ENCODE assay signal across 9 mouse cellular contexts in genomic region chr1:52578298-52579056, GRCm38 (mm10). TPM values are rescaled to one million over a fixed set of nuclear protein-coding genes. Genes with fewer than 3 reads are reported as not detected.
DNase-seq lines count a peak whose midpoint lies in the region; ATAC-seq and TF ChIP-seq lines count a peak whose summit lies in the region.
"Had no signal": no experiment of that assay in that cellular context is flagged by ENCODE, and none has a peak within 500 bp of the region (broad histone marks: within the 10 kb centered on the region; RNA-seq: fewer than 3 reads in every experiment).

No protein-coding gene starts in this region.

- no peak for TF ChIP-seq POLR2A in bone marrow macrophage, adult 2 months (IDR thresholded peaks at IDR 0.05; ENCODE audit: borderline replicate concordance, low read depth, low read length)
- TF ChIP-seq POLR2A in cerebellum, adult 2 months (IDR thresholded peaks at IDR 0.05; ENCODE audit: borderline replicate concordance, insufficient read depth, low read length), result no peak

- no peak overlapping the region for H3K9ac ChIP-seq in forebrain, embryonic 14.5 days (ENCODE audit: low read length)
- H3K9ac ChIP-seq in forebrain, embryonic 12.5 days, result no peak overlapping the region
- no peak overlapping the region for H3K9ac ChIP-seq in lung, embryonic 15.5 days
- H3K9ac ChIP-seq: midbrain, embryonic 12.5 days had no signal

- H3K27me3 ChIP-seq in forebrain, embryonic 14.5 days (replicated peaks; ENCODE audit: control insufficient read depth, insufficient read depth, low read length), result no peaks in the 10 kb centered on the region
- H3K27me3 ChIP-seq in forebrain, embryonic 12.5 days, result no peaks in the 10 kb centered on the region
- H3K27me3 ChIP-seq in lung, embryonic 15.5 days, result no peaks in the 10 kb centered on the region
- no peaks in the 10 kb centered on the region for H3K27me3 ChIP-seq in cerebellum, adult 2 months (ENCODE audit: control insufficient read depth, insufficient read depth, low read length)
- H3K27me3 ChIP-seq: midbrain, embryonic 12.5 days had no signal

- H3K9me3 ChIP-seq in forebrain, embryonic 14.5 days (replicated peaks; ENCODE audit: control insufficient read depth, low read length), result no peaks in the 10 kb centered on the region
- no peaks in the 10 kb centered on the region for H3K9me3 ChIP-seq in forebrain, embryonic 12.5 days
- H3K9me3 ChIP-seq in lung, embryonic 15.5 days, result no peaks in the 10 kb centered on the region
- H3K9me3 ChIP-seq: midbrain, embryonic 12.5 days had no signal

- peak; percentile 93 for ATAC-seq in forebrain, embryonic 14.5 days
- ATAC-seq in forebrain, embryonic 12.5 days (ENCODE audit: low FRiP score), result no peak
- peak; percentile 86 for ATAC-seq in lung, embryonic 15.5 days (ENCODE audit: borderline replicate concordance, extremely low read depth, low FRiP score, low TSS enrichment)

- no peak for TF ChIP-seq CTCF in bone marrow macrophage, adult 2 months (IDR thresholded peaks at IDR 0.05; ENCODE audit: low read depth, low read length)
- TF ChIP-seq CTCF in cerebellum, adult 2 months (IDR thresholded peaks at IDR 0.05; ENCODE audit: borderline replicate concordance, insufficient read depth, low read depth, low read length), result no peak

- H3K36me3 ChIP-seq in forebrain, embryonic 14.5 days (ENCODE audit: control insufficient read depth, insufficient read depth, low read length), result no peaks in the 10 kb centered on the region
- H3K36me3 ChIP-seq in forebrain, embryonic 12.5 days (replicated peaks), result no peaks in the 10 kb centered on the region
- H3K36me3 ChIP-seq in lung, embryonic 15.5 days, result no peaks in the 10 kb centered on the region
- H3K36me3 ChIP-seq: midbrain, embryonic 12.5 days had no signal

- no peaks in the 10 kb centered on the region for H3K4me1 ChIP-seq in forebrain, embryonic 14.5 days (ENCODE audit: control insufficient read depth, insufficient read depth, low read length)
- H3K4me1 ChIP-seq in forebrain, embryonic 12.5 days, result no peaks in the 10 kb centered on the region
- H3K4me1 ChIP-seq in bone marrow macrophage, adult 2 months (ENCODE audit: control insufficient read depth, insufficient read depth, low read length), result peaks cover 30% of the 10 kb centered on the region
- peaks cover 28% of the 10 kb centered on the region for H3K4me1 ChIP-seq in lung, embryonic 15.5 days
- peaks cover 4% of the 10 kb centered on the region; the same call in 1 of the 2 replicates for H3K4me1 ChIP-seq in cerebellum, adult 2 months (ENCODE audit: control insufficient read depth, insufficient read depth, low read length)
- H3K4me1 ChIP-seq: midbrain, embryonic 12.5 days had no signal

- H3K4me2 ChIP-seq in forebrain, embryonic 14.5 days (ENCODE audit: low read length), result no peak overlapping the region
- no peak overlapping the region for H3K4me2 ChIP-seq in forebrain, embryonic 12.5 days
- peak overlapping the region; percentile 6; the same call in 1 of the 2 replicates for H3K4me2 ChIP-seq in lung, embryonic 15.5 days
- H3K4me2 ChIP-seq: midbrain, embryonic 12.5 days had no signal

- DNase-seq in forebrain, embryonic 14.5 days (ENCODE audit: low spot score), result peak; percentile 74
- peak; percentile 7 to 9 for DNase-seq in heart, adult 9 months (ENCODE audit: low spot score in 2 of 2)
- DNase-seq in kidney, postnatal 14 days, result peak; percentile 16
- DNase-seq in right cerebral cortex, adult 18-20 months, result peak; percentile 43
- DNase-seq in cerebellum, adult 2 months, result no peak

- no peak overlapping the region for H3K4me3 ChIP-seq in forebrain, embryonic 14.5 days (ENCODE audit: low read depth, low read length)
- no peak overlapping the region for H3K4me3 ChIP-seq in forebrain, embryonic 12.5 days (replicated peaks)
- peak overlapping the region; percentile 18 for H3K4me3 ChIP-seq in bone marrow macrophage, adult 2 months (ENCODE audit: insufficient read depth, low read length)
- H3K4me3 ChIP-seq in lung, embryonic 15.5 days, result no peak overlapping the region
- H3K4me3 ChIP-seq in cerebellum, adult 2 months (replicated peaks; ENCODE audit: insufficient read depth, low read depth, low read length), result no peak overlapping the region
- H3K4me3 ChIP-seq: midbrain, embryonic 12.5 days had no signal

- peak overlapping the region; percentile 35 for H3K27ac ChIP-seq in forebrain, embryonic 14.5 days (ENCODE audit: low read depth, low read length)
- H3K27ac ChIP-seq in forebrain, embryonic 12.5 days, result no peak overlapping the region
- peak overlapping the region; percentile 76 for H3K27ac ChIP-seq in bone marrow macrophage, adult 2 months (ENCODE audit: insufficient read depth, low read depth, low read length)
- H3K27ac ChIP-seq in lung, embryonic 15.5 days, result peak overlapping the region; percentile 65
- H3K27ac ChIP-seq in cerebellum, adult 2 months (ENCODE audit: insufficient read depth, low read length), result no peak overlapping the region
- H3K27ac ChIP-seq: midbrain, embryonic 12.5 days had no signal

- WGBS in forebrain, embryonic 14.5 days, result 60% methylated on average over 5 of the region's 5 CpGs
- 62% methylated on average over 5 of the region's 5 CpGs for WGBS in forebrain, embryonic 12.5 days
- 17% methylated on average over 5 of the region's 5 CpGs for WGBS in lung, embryonic 15.5 days
- 61% methylated on average over 5 of the region's 5 CpGs for WGBS in cerebellum, adult 2 months

RNA-seq across cellular contexts. Expression of gene Nemp2, which starts 52.0 kb away (rescaled TPM):
- 9.5 and 10.1 TPM in 2 replicates for polyA plus RNA-seq in forebrain, embryonic 14.5 days (2014; fragmentation: Nextera tagmentation; extraction: Ambion mirVana)
- 10.9 and 12.2 TPM in 2 replicates for polyA plus RNA-seq in forebrain, embryonic 12.5 days (2016; fragmentation: Nextera tagmentation; extraction: Ambion mirVana)
- 10.2 and 11.6 TPM in 2 replicates for polyA plus RNA-seq in bone marrow macrophage, adult 2 months (2012; ENCODE audit: insufficient read depth, insufficient read length, missing spikeins)
- polyA plus RNA-seq in lung, embryonic 15.5 days (2015; fragmentation: Nextera tagmentation; extraction: Ambion mirVana), result 9.6 and 9.8 TPM in 2 replicates
- 9.3 and 11.3 TPM in 2 replicates for polyA plus RNA-seq in cerebellum, adult 2 months (2012; rRNA removed)

Comparison
In these comparisons a context has a peak if more than half of its experiments do, and no peak if none do; other contexts are left out.
1. H3K27ac ChIP-seq: peak in forebrain, embryonic 14.5 days (single experiment), bone marrow macrophage, adult 2 months (single experiment) and lung, embryonic 15.5 days (single experiment); none in forebrain, embryonic 12.5 days (single experiment) and cerebellum, adult 2 months (single experiment).
2. DNase-seq: peak in forebrain, embryonic 14.5 days (single experiment), heart, adult 9 months (2 of 2), kidney, postnatal 14 days (single experiment) and right cerebral cortex, adult 18-20 months (single experiment); none in cerebellum, adult 2 months (0 of 2).